Mouse (Mus musculus) neural tube, embryonic 12.5 days (tissue): ENCODE data around the gene Polr1b. TPM values are rescaled to one million over a fixed set of nuclear protein-coding genes. Genes with fewer than 3 reads are reported as not detected.

Experiments used
- ATAC-seq: fragments of 200-750 bp; cut with Nextera tagmentation; 2 replicates; pipeline ENCODE4 v1.8.0; 2017; ENCODE audit warnings: low read depth, mild to moderate bottlenecking, moderate TSS enrichment, moderate library complexity; ENCODE audit not compliant: low FRiP score
- H3K27ac ChIP-seq: fragments of 300-500 bp; sonication (generic); 2 replicates; pipeline ENCODE4 v1.5.1; 2016
- H3K27me3 ChIP-seq: fragments of 300-500 bp; sonication (generic); replicated peaks from 2 replicates; pipeline ENCODE4 v1.6.1; 2016; ENCODE audit warnings: mild to moderate bottlenecking
- H3K36me3 ChIP-seq: fragments of 300-500 bp; sonication (generic); 2 replicates; pipeline ENCODE4 v1.6.1; 2016; ENCODE audit warnings: mild to moderate bottlenecking
- H3K4me1 ChIP-seq: fragments of 300-500 bp; sonication (generic); 2 replicates; pipeline ENCODE4 v1.6.1; 2016
- H3K4me2 ChIP-seq: fragments of 300-500 bp; sonication (generic); replicated peaks from 2 replicates; pipeline ENCODE4 v1.6.1; 2016; ENCODE audit warnings: mild to moderate bottlenecking
- H3K4me3 ChIP-seq: fragments of 300-500 bp; sonication (generic); 2 replicates; pipeline ENCODE4 v1.5.1; 2016
- H3K9ac ChIP-seq: fragments of 300-500 bp; sonication (generic); 2 replicates; pipeline ENCODE4 v1.6.1; 2016; ENCODE audit warnings: mild to moderate bottlenecking
- H3K9me3 ChIP-seq: fragments of 300-500 bp; sonication (generic); 2 replicates; pipeline ENCODE4 v1.6.1; 2016; ENCODE audit warnings: mild to moderate bottlenecking
- WGBS: fragments of 180-500 bp; shearing (Covaris S2); methylation state at CpG from one replicate; pipeline ENCODE4 v1.1.7; 2016; 5-methylcytosine and 5-hydroxymethylcytosine counted together
- polyA plus RNA-seq: library from polyadenylated mRNA; unstranded; fragments of >200 nt; fragmentation: Nextera tagmentation; extraction: Ambion mirVana; gene quantifications from 2 replicates; pipeline ENCODE4 v1.2.1, GENCODE M21; 2016

Gene Polr1b
- polyA plus RNA-seq, 1 experiment from 2014 or later, result 24.4 TPM

- ATAC-seq, result no peak
- H3K27ac ChIP-seq, result no peak overlapping the region
Observed at GRCm38 (mm10) chr2:129166466-129167463, 66.0 kb downstream of the Polr1b start.

GRCm38 (mm10) chr2:129173386-129173785 is 72.6 kb downstream of the Polr1b start:
- ATAC-seq, result no peak
- Histone ChIP-seq H3K36me3 (no peaks in the 10 kb centered on the region), H3K4me1 (no peaks in the 10 kb centered on the region), H3K27me3 (no peaks in the 10 kb centered on the region), H3K4me3 (no peak overlapping the region), H3K9me3 (no peaks in the 10 kb centered on the region), H3K27ac (no peak overlapping the region), H3K4me2 (no peak overlapping the region), H3K9ac (no peak overlapping the region)
- WGBS, result 64% methylated on average over 10 of the region's 10 CpGs

More at GRCm38 (mm10) chr2:129166466-129167463, 66.0 kb downstream of the Polr1b start:
- Histone ChIP-seq H3K27me3 (no peaks in the 10 kb centered on the region), H3K9me3 (no peaks in the 10 kb centered on the region), H3K4me3 (no peak overlapping the region), H3K4me2 (no peak overlapping the region), H3K4me1 (no peaks in the 10 kb centered on the region), H3K36me3 (no peaks in the 10 kb centered on the region), H3K9ac (no peak overlapping the region)
- WGBS, result 82% methylated on average over 10 of the region's 10 CpGs

GRCm38 (mm10) chr2:129174474-129174873 is 73.7 kb downstream of the Polr1b start:
- 49% methylated on average over 7 of the region's 7 CpGs for WGBS

GRCm38 (mm10) chr2:129175636-129176035 is 74.8 kb downstream of the Polr1b start:
- Histone ChIP-seq H3K9me3 (no peaks in the 10 kb centered on the region), H3K9ac (no peak overlapping the region), H3K36me3 (no peaks in the 10 kb centered on the region), H3K4me2 (no peak overlapping the region), H3K4me3 (no peak overlapping the region), H3K27ac (no peak overlapping the region), H3K4me1 (no peaks in the 10 kb centered on the region), H3K27me3 (no peaks in the 10 kb centered on the region)
- WGBS, result 70% methylated on average over 2 of the region's 2 CpGs
- no peak for ATAC-seq

More at GRCm38 (mm10) chr2:129174474-129174873, 73.7 kb downstream of the Polr1b start:
- no peak for ATAC-seq
- no peak overlapping the region for H3K4me2 ChIP-seq
- no peaks in the 10 kb centered on the region for H3K36me3 ChIP-seq
- no peaks in the 10 kb centered on the region for H3K9me3 ChIP-seq
- H3K4me3 ChIP-seq, result no peak overlapping the region
- H3K9ac ChIP-seq, result no peak overlapping the region
- H3K27me3 ChIP-seq, result no peaks in the 10 kb centered on the region
- no peaks in the 10 kb centered on the region for H3K4me1 ChIP-seq
- H3K27ac ChIP-seq, result no peak overlapping the region

Other genes starting within 250 kb of the Polr1b start
- 1.3 and 1.4 TPM in 2 replicates for gene Fbln7, start 238.0 kb upstream of the Polr1b start, polyA plus RNA-seq
- 8.2 and 10.8 TPM in 2 replicates for gene Zc3h8, start 156.9 kb upstream of the Polr1b start, polyA plus RNA-seq
- 3.2 and 3.8 TPM in 2 replicates for gene Zc3h6, start 133.6 kb upstream of the Polr1b start, polyA plus RNA-seq
- 30.2 and 30.6 TPM in 2 replicates for gene Gm10762, start 133.3 kb upstream of the Polr1b start, polyA plus RNA-seq
- gene Vinac1, start 52.8 kb upstream of the Polr1b start, polyA plus RNA-seq, result 0.29 and 0.58 TPM in 2 replicates
- 23.9 and 24.6 TPM in 2 replicates for gene Ttl, start 35.1 kb upstream of the Polr1b start, polyA plus RNA-seq
- 22.4 and 25.9 TPM in 2 replicates for gene Chchd5, start 28.7 kb downstream of the Polr1b start, polyA plus RNA-seq
- gene Slc20a1, start 97.8 kb downstream of the Polr1b start, polyA plus RNA-seq, result 48.5 and 50.0 TPM in 2 replicates
- 28.5 and 37.9 TPM in 2 replicates for gene Ckap2l, start 196.2 kb downstream of the Polr1b start, polyA plus RNA-seq
- gene Il1a, start 209.0 kb downstream of the Polr1b start, polyA plus RNA-seq, result 0.11 and 0.28 TPM in 2 replicates